Mouse (Mus musculus): ENCODE data around the gene Sohlh1. TPM values are rescaled to one million over a fixed set of nuclear protein-coding genes. Genes with fewer than 3 reads are reported as not detected.

Gene Sohlh1
- total RNA-seq (2014; rRNA removed): not detected in 2 replicates
- polyA plus RNA-seq (2015; fragmentation: Nextera tagmentation; extraction: Ambion mirVana): not detected in 2 replicates

GRCm38 (mm10) chr2:25847226-25847625 is at the start of gene Sohlh1:
Sohlh1 (minus strand) TSS chr2:25847248.
- no peaks in the 10 kb centered on the region for H3K27me3 ChIP-seq (ENCODE audit: insufficient read depth, low read length)
- H3K36me3 ChIP-seq (ENCODE audit: insufficient read depth, low read length): no peaks in the 10 kb centered on the region
- H3K4me3 ChIP-seq (ENCODE audit: low read length): no peak within 1 kb of the TSS
- no peak within 1 kb of the TSS for H3K27ac ChIP-seq
- H3K4me2 ChIP-seq (ENCODE audit: low read depth, low read length): no peak within 1 kb of the TSS
- H3K9ac ChIP-seq (replicated peaks; ENCODE audit: low read length): no peak within 1 kb of the TSS
- 81% methylated on average over 16 of the region's 16 CpGs for WGBS
- no peak for DNase-seq (ENCODE audit: low spot score)
- H3K4me1 ChIP-seq (ENCODE audit: insufficient read depth, low read length): no peaks in the 10 kb centered on the region
- TF ChIP-seq CTCF (IDR thresholded peaks at IDR 0.05; ENCODE audit: low read depth): no peak
- H3K9me3 ChIP-seq (ENCODE audit: low read length): no peaks in the 10 kb centered on the region
- no peak for ATAC-seq

GRCm38 (mm10) chr2:25892440-25892839 is 45.4 kb upstream of the Sohlh1 start:
- WGBS: 76% methylated on average over 7 of the region's 7 CpGs
- ATAC-seq: no peak
- no peak overlapping the region for H3K9ac ChIP-seq (replicated peaks; ENCODE audit: low read length)

GRCm38 (mm10) chr2:25888144-25888543 is 41.1 kb upstream of the Sohlh1 start:
- DNase-seq (ENCODE audit: low spot score): no peak
- WGBS: 66% methylated on average over 5 of the region's 5 CpGs
- Histone ChIP-seq H3K4me3 (ENCODE audit: low read length) (no peak overlapping the region), H3K4me2 (ENCODE audit: low read depth, low read length) (no peak overlapping the region), H3K4me1 (ENCODE audit: insufficient read depth, low read length) (no peaks in the 10 kb centered on the region), H3K9ac (replicated peaks; ENCODE audit: low read length) (no peak overlapping the region), H3K27ac (no peak overlapping the region), H3K36me3 (ENCODE audit: insufficient read depth, low read length) (no peaks in the 10 kb centered on the region), H3K27me3 (ENCODE audit: insufficient read depth, low read length) (no peaks in the 10 kb centered on the region), H3K9me3 (ENCODE audit: low read length) (no peaks in the 10 kb centered on the region)
- TF ChIP-seq CTCF (IDR thresholded peaks at IDR 0.05; ENCODE audit: low read depth): no peak
- ATAC-seq: no peak

More at GRCm38 (mm10) chr2:25892440-25892839, 45.4 kb upstream of the Sohlh1 start:
- no peak overlapping the region for H3K4me2 ChIP-seq (ENCODE audit: low read depth, low read length)
- no peaks in the 10 kb centered on the region for H3K4me1 ChIP-seq (ENCODE audit: insufficient read depth, low read length)
- no peaks in the 10 kb centered on the region for H3K36me3 ChIP-seq (ENCODE audit: insufficient read depth, low read length)
- H3K27me3 ChIP-seq (ENCODE audit: insufficient read depth, low read length): no peaks in the 10 kb centered on the region
- no peak overlapping the region for H3K4me3 ChIP-seq (ENCODE audit: low read length)
- H3K9me3 ChIP-seq (ENCODE audit: low read length): no peaks in the 10 kb centered on the region
- H3K27ac ChIP-seq: no peak overlapping the region
- DNase-seq (ENCODE audit: low spot score): no peak
- peak; percentile 45; the same call in 1 of the 2 replicates for TF ChIP-seq CTCF (IDR thresholded peaks at IDR 0.05; ENCODE audit: low read depth)

- no peak for TF ChIP-seq CTCF (IDR thresholded peaks at IDR 0.05; ENCODE audit: low read depth)
- 73% methylated on average over 8 of the region's 8 CpGs for WGBS
- Histone ChIP-seq H3K27ac (no peak overlapping the region), H3K36me3 (ENCODE audit: insufficient read depth, low read length) (no peaks in the 10 kb centered on the region), H3K4me2 (ENCODE audit: low read depth, low read length) (no peak overlapping the region), H3K4me1 (ENCODE audit: insufficient read depth, low read length) (no peaks in the 10 kb centered on the region), H3K9me3 (ENCODE audit: low read length) (no peaks in the 10 kb centered on the region), H3K9ac (replicated peaks; ENCODE audit: low read length) (no peak overlapping the region), H3K4me3 (ENCODE audit: low read length) (no peak overlapping the region), H3K27me3 (ENCODE audit: insufficient read depth, low read length) (no peaks in the 10 kb centered on the region)
- DNase-seq (ENCODE audit: low spot score) (no peak), ATAC-seq (no peak)
These were observed 40.2 kb upstream of the Sohlh1 start for GRCm38 (mm10) chr2:25887226-25887625.

DNA sequence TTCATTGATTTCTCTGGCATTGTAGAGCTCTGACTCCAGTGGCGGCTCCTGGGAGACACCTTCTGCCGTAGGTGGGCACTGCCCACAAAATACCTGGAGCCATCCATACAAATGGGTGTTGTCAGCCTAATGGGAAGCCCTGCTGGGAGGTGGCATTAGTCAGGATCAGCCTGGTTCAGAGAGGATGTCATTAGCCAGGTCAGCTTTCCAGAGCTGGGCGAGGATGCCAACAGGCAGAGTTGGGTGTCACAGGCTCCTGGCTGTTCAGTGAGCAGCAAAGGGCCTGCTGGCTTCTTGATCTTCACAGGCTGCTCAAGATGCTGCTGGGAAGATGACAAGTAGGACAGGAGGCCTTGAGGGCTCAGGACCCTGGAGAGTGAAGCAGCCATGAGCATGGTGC is 37.7 kb upstream of the Sohlh1 start:
- WGBS: 90% methylated on average over 3 of the region's 3 CpGs
- H3K4me1 ChIP-seq (ENCODE audit: insufficient read depth, low read length): no peaks in the 10 kb centered on the region
- no peak for DNase-seq (ENCODE audit: low spot score)
- H3K9ac ChIP-seq (replicated peaks; ENCODE audit: low read length): no peak overlapping the region
- H3K4me3 ChIP-seq (ENCODE audit: low read length): no peak overlapping the region
- no peaks in the 10 kb centered on the region for H3K36me3 ChIP-seq (ENCODE audit: insufficient read depth, low read length)
- H3K27me3 ChIP-seq (ENCODE audit: insufficient read depth, low read length): no peaks in the 10 kb centered on the region
- no peak for TF ChIP-seq CTCF (IDR thresholded peaks at IDR 0.05; ENCODE audit: low read depth)
- H3K27ac ChIP-seq: no peak overlapping the region
- no peaks in the 10 kb centered on the region for H3K9me3 ChIP-seq (ENCODE audit: low read length)
- H3K4me2 ChIP-seq (ENCODE audit: low read depth, low read length): no peak overlapping the region
- ATAC-seq: no peak

DNA sequence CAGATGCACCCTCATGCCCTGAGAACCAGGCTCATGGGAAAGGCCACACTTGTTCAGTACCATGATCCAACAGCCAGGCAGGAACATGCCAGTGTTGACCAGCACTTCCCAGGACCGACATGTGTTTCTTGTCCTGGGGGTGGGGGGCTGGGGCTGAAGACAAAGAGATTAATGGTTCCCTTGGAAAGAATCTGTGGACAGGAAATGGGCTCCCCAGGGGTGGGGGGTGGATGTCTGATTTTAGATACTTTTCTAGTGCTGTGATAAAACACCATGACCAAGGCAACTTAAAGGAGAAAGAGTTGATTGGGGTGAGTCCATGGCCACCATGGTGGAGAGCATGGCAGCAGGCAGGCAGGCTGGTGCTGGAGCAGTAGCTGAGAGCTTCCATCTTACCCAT is 35.2 kb upstream of the Sohlh1 start:
- DNase-seq (ENCODE audit: low spot score) (no peak), ATAC-seq (no peak)
- Histone ChIP-seq H3K4me3 (ENCODE audit: low read length) (no peak overlapping the region), H3K9me3 (ENCODE audit: low read length) (no peaks in the 10 kb centered on the region), H3K27me3 (ENCODE audit: insufficient read depth, low read length) (no peaks in the 10 kb centered on the region), H3K27ac (no peak overlapping the region), H3K36me3 (ENCODE audit: insufficient read depth, low read length) (no peaks in the 10 kb centered on the region), H3K9ac (replicated peaks; ENCODE audit: low read length) (no peak overlapping the region), H3K4me1 (ENCODE audit: insufficient read depth, low read length) (peaks cover 11% of the 10 kb centered on the region; the same call in 1 of the 2 replicates), H3K4me2 (ENCODE audit: low read depth, low read length) (no peak overlapping the region)
- WGBS: 59% methylated on average over 1 of the region's 1 CpGs
- no peak for TF ChIP-seq CTCF (IDR thresholded peaks at IDR 0.05; ENCODE audit: low read depth)

DNA sequence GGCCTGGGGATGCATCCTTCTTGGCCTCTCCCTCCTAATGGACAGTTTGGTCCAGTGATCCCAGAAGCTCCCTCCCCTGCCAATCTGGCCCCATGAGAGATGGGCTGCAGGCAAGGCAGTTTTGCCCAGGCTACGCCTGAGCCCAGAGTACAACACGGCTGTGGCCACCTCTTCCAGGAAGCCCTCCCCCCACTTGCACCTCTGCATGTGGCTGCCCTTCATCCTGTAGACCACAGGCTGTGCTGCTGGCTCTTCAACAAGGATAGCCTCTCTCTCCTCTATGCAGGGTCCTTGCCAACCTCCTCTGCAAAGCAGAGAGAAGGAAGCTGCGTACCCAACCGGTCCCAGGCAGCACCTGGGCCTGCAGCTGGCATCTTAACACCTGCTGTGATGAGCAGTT is 32.0 kb upstream of the Sohlh1 start:
- Histone ChIP-seq H3K27me3 (ENCODE audit: insufficient read depth, low read length) (no peaks in the 10 kb centered on the region), H3K36me3 (ENCODE audit: insufficient read depth, low read length) (no peaks in the 10 kb centered on the region), H3K4me3 (ENCODE audit: low read length) (no peak overlapping the region), H3K9ac (replicated peaks; ENCODE audit: low read length) (no peak overlapping the region), H3K9me3 (ENCODE audit: low read length) (no peaks in the 10 kb centered on the region), H3K4me2 (ENCODE audit: low read depth, low read length) (peak overlapping the region; percentile 69; the same call in 1 of the 2 replicates), H3K27ac (no peak overlapping the region), H3K4me1 (ENCODE audit: insufficient read depth, low read length) (peaks cover 11% of the 10 kb centered on the region; the same call in 1 of the 2 replicates)
- ATAC-seq: no peak
- 67% methylated on average over 4 of the region's 4 CpGs for WGBS
- DNase-seq (ENCODE audit: low spot score): no peak
- no peak for TF ChIP-seq CTCF (IDR thresholded peaks at IDR 0.05; ENCODE audit: low read depth)
